Mouse (Mus musculus) v-Abl transformed pro-B cells (cell line): ENCODE data around the gene Tuba8.

ENCODE experiments used
- in situ Hi-C, 2 experiments: fragments of 400-800 bp; cut with MboI; formaldehyde crosslinking; loops; one replicate each; pipeline ENCODE4 v1.15.1; 2025; ENCODE audit not compliant: unreplicated experiment in 2 of 2

The Tuba8 gene

DNA sequence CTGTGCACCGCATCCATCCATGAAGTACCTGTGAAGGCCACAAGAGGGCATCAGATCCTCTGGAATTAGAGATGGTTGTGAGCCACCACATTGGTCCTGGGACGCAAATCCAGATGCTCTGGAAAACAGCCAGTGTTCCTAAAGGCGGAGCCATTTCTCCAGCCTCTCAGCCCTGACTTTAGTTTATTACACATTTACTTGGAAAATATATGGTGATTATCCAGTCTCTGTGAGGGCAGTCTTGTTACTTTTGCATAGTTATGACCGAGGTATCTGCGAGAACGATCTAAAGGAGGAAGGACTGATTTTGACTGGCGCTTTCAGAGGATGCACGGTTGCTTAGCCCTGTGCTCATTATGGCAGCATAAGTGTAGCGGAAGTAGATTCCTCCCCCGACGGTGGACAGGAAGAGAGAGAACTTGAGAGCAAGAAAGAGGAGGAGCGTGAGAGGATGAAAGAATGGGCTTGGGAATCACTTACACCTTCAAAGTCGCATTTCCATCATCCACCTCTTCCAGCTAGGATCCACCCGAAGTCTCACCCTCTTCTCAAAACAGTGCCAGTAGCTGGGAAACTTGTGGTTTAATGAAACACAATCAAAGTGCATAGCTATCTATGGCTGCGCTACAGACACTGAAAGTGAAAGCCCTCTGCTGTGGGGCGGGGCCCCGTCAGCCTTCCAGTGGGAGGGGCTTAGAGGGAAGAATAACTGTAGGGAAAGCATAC, 61.7 kb downstream of the Tuba8 start:
- in situ Hi-C loops, result loop anchor here (5.0 to 10.0 kb wide), 2 partner anchors 85 to 1033 kb away; partner anchors contain the start of gene M6pr (in 1 of the 2)

DNA sequence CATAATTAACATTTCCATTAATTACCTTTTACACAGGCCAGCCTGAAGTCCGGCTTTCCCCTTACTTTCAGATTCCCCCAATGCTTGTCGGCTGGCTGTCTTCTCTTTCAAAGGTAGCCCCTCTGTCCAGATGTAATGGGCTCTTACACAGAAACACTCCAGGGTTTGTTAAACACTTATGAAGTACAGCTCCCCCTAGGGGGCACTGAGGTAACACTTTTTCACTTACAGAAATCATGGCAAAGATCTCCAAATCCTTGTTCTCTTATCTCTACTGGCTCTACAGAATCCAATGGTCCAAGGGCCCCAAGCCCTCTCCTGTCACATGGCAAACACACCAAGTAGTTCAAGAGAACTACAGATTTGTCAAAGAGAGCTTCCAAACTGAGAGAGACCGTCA, 63.9 kb downstream of the Tuba8 start:
- in situ Hi-C loops, result loop anchor here (5.0 to 10.0 kb wide), 2 partner anchors 87 to 1030 kb away; partner anchors contain the start of gene M6pr (in 1 of the 2)
